Mouse (Mus musculus) MEL (cell line): ENCODE measurements around the gene Clock.

ENCODE experiments used
- CHD1 ChIP-seq: IDR thresholded peaks from 2 replicates; pipeline ENCODE4 v1.6.1; 2012; ENCODE audit warnings: low read depth, mild to moderate bottlenecking, inconsistent platforms, low read length, improper control_type of control experiment
- CHD2 ChIP-seq: IDR thresholded peaks from 2 replicates; pipeline ENCODE4 v1.6.1; 2011; ENCODE audit warnings: low read length, improper control_type of control experiment
- CTCF ChIP-seq, 3 experiments: IDR thresholded peaks in 2 of 3; conservative IDR thresholded peaks in 1 of 3; 2 replicates each; pipeline ENCODE4 v1.5.1; 2011 to 2012; ENCODE audit warnings: low read length in 3 of 3, low read depth in 2 of 3, mild to moderate bottlenecking in 2 of 3, improper control_type of control experiment in 1 of 3, inconsistent platforms in 1 of 3, mixed read lengths in 1 of 3, moderate library complexity in 1 of 3; ENCODE audit not compliant: control insufficient read depth in 1 of 3, insufficient read depth in 1 of 3, poor library complexity in 1 of 3, severe bottlenecking in 1 of 3
- EP300 ChIP-seq, 2 experiments: IDR thresholded peaks; 2 replicates each; pipeline ENCODE4 v1.6.1; 2011; ENCODE audit warnings: improper control_type of control experiment in 2 of 2, low read length in 2 of 2, low read depth in 1 of 2, mild to moderate bottlenecking in 1 of 2
- GATA1 ChIP-seq: IDR thresholded peaks from 2 replicates; pipeline ENCODE4 v1.6.1; 2011; ENCODE audit warnings: low read depth, low read length, improper control_type of control experiment
- HCFC1 ChIP-seq: IDR thresholded peaks from 2 replicates; pipeline ENCODE4 v1.6.1; 2012; ENCODE audit warnings: low read depth, mild to moderate bottlenecking, inconsistent platforms, low read length, improper control_type of control experiment, moderate library complexity
- MAZ ChIP-seq: IDR thresholded peaks from 2 replicates; pipeline ENCODE4 v1.6.1; 2012; ENCODE audit warnings: low read depth, mild to moderate bottlenecking, inconsistent platforms, low read length, improper control_type of control experiment
- MEF2A ChIP-seq: IDR thresholded peaks from 2 replicates; pipeline ENCODE4 v1.6.1; 2014; ENCODE audit warnings: low read depth, mild to moderate bottlenecking, inconsistent platforms, low read length, improper control_type of control experiment; ENCODE audit not compliant: poor library complexity, insufficient replicate concordance, severe bottlenecking; ENCODE audit errors: extremely low read depth
- POLR2A ChIP-seq, 2 experiments: IDR thresholded peaks; 2 replicates each; pipeline ENCODE4 v1.6.1; 2011 to 2012; ENCODE audit warnings: low read length in 2 of 2, mild to moderate bottlenecking in 2 of 2, control low read depth in 1 of 2, improper control_type of control experiment in 1 of 2, low read depth in 1 of 2, moderate library complexity in 1 of 2; ENCODE audit not compliant: control insufficient read depth in 1 of 2, insufficient read depth in 1 of 2, poor library complexity in 1 of 2
- POLR2AphosphoS5 ChIP-seq: IDR thresholded peaks from 2 replicates; pipeline ENCODE4 v1.6.1; 2012; ENCODE audit warnings: low read depth, borderline replicate concordance, mild to moderate bottlenecking, inconsistent platforms, low read length, moderate library complexity, mixed read lengths
- TAL1 ChIP-seq: IDR thresholded peaks from 2 replicates; pipeline ENCODE4 v1.6.1; 2012; ENCODE audit warnings: mild to moderate bottlenecking, inconsistent platforms, low read length, moderate library complexity, mixed read lengths
- UBTF ChIP-seq: IDR thresholded peaks from 2 replicates; pipeline ENCODE4 v1.6.1; 2012; ENCODE audit warnings: low read depth, mild to moderate bottlenecking, inconsistent platforms, low read length, improper control_type of control experiment, moderate library complexity, borderline replicate concordance; ENCODE audit not compliant: insufficient read depth
- USF1 ChIP-seq: IDR thresholded peaks from 2 replicates; pipeline ENCODE4 v1.6.1; 2014; ENCODE audit warnings: low read depth, mild to moderate bottlenecking, inconsistent platforms, low read length, improper control_type of control experiment, moderate library complexity

DNA sequence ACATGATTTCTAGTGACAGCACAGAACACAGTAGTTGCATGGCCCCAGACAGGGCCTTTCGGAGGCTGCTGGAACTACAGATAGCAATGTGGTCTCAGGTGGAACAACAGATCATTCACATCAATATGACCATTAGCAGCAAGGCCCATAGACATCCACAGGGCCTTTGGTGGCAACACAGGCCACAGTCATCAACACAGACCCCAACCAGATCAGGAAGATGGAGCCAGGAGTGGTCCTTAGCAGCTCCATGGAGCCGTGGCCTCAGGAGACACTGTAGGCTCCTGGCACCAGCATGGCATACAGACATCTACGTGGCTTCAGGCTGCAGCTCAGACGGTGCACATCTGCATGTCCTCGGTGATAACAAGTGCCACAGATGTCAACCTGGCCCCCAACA lies 141.7 kb downstream of the Clock start:
- no peak for TF ChIP-seq CTCF (IDR thresholded peaks at IDR 0.05 in 2 of 3, conservative IDR thresholded peaks at IDR 0.05 in 1 of 3; ENCODE audit: control insufficient read depth in 1 of 3, insufficient read depth in 1 of 3, low read depth in 2 of 3, low read length in 3 of 3, poor library complexity in 1 of 3, severe bottlenecking in 1 of 3)
- TF ChIP-seq USF1, result no peak
- no peak for TF ChIP-seq POLR2A (IDR thresholded peaks at IDR 0.05; ENCODE audit: control insufficient read depth in 1 of 2, insufficient read depth in 1 of 2, low read depth in 1 of 2, low read length in 2 of 2, poor library complexity in 1 of 2)
- TF ChIP-seq CHD2, result no peak
- TF ChIP-seq HCFC1, result no peak
- no peak for TF ChIP-seq GATA1
- no peak for TF ChIP-seq MEF2A
- no peak for TF ChIP-seq POLR2AphosphoS5
- TF ChIP-seq UBTF, result no peak
- no peak for TF ChIP-seq EP300 (IDR thresholded peaks at IDR 0.05; ENCODE audit: low read depth in 1 of 2, low read length in 2 of 2)
- TF ChIP-seq CHD1, result no peak
- TF ChIP-seq TAL1, result no peak
- TF ChIP-seq MAZ, result no peak
